Mouse (Mus musculus) C2C12 (cell line): ENCODE results near the gene Idi2.
"Not testable (repeated sequence)": the region's sequence is repeated elsewhere in the genome, so short reads cannot be mapped to it uniquely, and the experiment has no call there.

ENCODE experiments used
- CEBPB ChIP-seq: IDR thresholded peaks from one replicate; pipeline ENCODE4 v1.6.1; 2011; ENCODE audit warnings: low read depth, mild to moderate bottlenecking, control low read depth, moderate library complexity
- CTCF ChIP-seq: IDR thresholded peaks from one replicate; pipeline ENCODE4 v1.5.1; 2011; ENCODE audit not compliant: control insufficient read depth, insufficient read depth, insufficient read length
- MYOG ChIP-seq: IDR thresholded peaks from one replicate; pipeline ENCODE4 v1.6.1; 2011; ENCODE audit not compliant: control insufficient read depth, insufficient read length; ENCODE audit errors: extremely low read depth
- USF1 ChIP-seq: IDR thresholded peaks from one replicate; pipeline ENCODE4 v1.6.1; 2011; ENCODE audit warnings: low read depth, mild to moderate bottlenecking, control low read depth, moderate library complexity

- TF ChIP-seq MYOG, CTCF, USF1, CEBPB: not testable (repeated sequence)
Measured at GRCm38 (mm10) chr13:8941110-8941509, 11.6 kb upstream of the Idi2 start.
